In the genomic region with DNA sequence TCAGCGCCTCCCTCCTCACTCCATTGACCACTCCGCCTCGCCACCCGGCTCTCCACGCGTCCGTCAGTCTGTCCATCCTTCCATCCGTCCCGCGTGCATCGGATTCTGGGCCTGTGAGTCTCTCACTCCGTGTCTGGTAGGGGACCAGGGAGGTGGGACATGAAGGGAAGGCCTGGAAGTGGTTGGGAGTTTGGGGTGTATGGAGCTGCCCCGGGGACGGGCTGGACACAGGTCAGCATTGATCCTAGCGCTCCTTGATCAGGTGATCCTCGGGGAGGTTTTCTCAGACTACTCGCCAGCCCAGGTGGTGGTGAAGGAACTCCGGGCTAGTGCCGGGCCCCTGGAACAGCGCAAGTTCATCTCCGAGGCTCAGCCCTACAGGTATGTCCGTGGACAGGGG, we compare ENCODE assay signal across 11 mouse cellular contexts. TPM values are rescaled to one million over a fixed set of nuclear protein-coding genes. Genes with fewer than 3 reads are reported as not detected.
DNase-seq lines count a peak whose midpoint lies in the region; ATAC-seq and TF ChIP-seq lines count a peak whose summit lies in the region.
"Had no signal": no experiment of that assay in that cellular context is flagged by ENCODE, and none has a peak within 500 bp of the region (broad histone marks: within the 10 kb centered on the region; RNA-seq: fewer than 3 reads in every experiment).

No protein-coding gene starts in this region.

- H3K27me3 ChIP-seq in intestine, embryonic 14.5 days (replicated peaks; ENCODE audit: control insufficient read depth, insufficient read depth, low read length): no peaks in the 10 kb centered on the region
- H3K27me3 ChIP-seq in intestine, embryonic 16.5 days (replicated peaks; ENCODE audit: control insufficient read depth, insufficient read depth, low read length): peaks cover 7% of the 10 kb centered on the region; the same call in 1 of the 2 replicates
- H3K27me3 ChIP-seq in embryonic facial prominence, embryonic 12.5 days: no peaks in the 10 kb centered on the region
- H3K27me3 ChIP-seq in hindbrain, postnatal 0 days (ENCODE audit: insufficient read depth, low read length): no peaks in the 10 kb centered on the region
- H3K27me3 ChIP-seq in midbrain, postnatal 0 days (ENCODE audit: insufficient read depth, low read length): no peaks in the 10 kb centered on the region
- H3K27me3 ChIP-seq in liver, postnatal 0 days (ENCODE audit: insufficient read depth, low read length): peaks cover 48% of the 10 kb centered on the region
- H3K27me3 ChIP-seq: intestine, embryonic 15.5 days had no signal

- peaks cover 16% of the 10 kb centered on the region; the same call in 1 of the 2 replicates for H3K4me1 ChIP-seq in intestine, embryonic 14.5 days (replicated peaks; ENCODE audit: control insufficient read depth, insufficient read depth, low read length)
- H3K4me1 ChIP-seq in intestine, embryonic 16.5 days (ENCODE audit: control insufficient read depth, insufficient read depth, low read length): peaks cover 27% of the 10 kb centered on the region
- peaks cover 24% of the 10 kb centered on the region for H3K4me1 ChIP-seq in embryonic facial prominence, embryonic 12.5 days
- peaks cover 6% of the 10 kb centered on the region; the same call in 1 of the 2 replicates for H3K4me1 ChIP-seq in hindbrain, postnatal 0 days (ENCODE audit: insufficient read depth, low read length)
- peaks cover 5% of the 10 kb centered on the region; the same call in 1 of the 2 replicates for H3K4me1 ChIP-seq in midbrain, postnatal 0 days (ENCODE audit: insufficient read depth, low read length)
- H3K4me1 ChIP-seq in liver, postnatal 0 days (ENCODE audit: insufficient read depth): peaks cover 11% of the 10 kb centered on the region; the same call in 1 of the 2 replicates

- no peak for TF ChIP-seq CTCF in hindbrain, postnatal 0 days (IDR thresholded peaks at IDR 0.05; ENCODE audit: low read depth)
- TF ChIP-seq CTCF in midbrain, postnatal 0 days (IDR thresholded peaks at IDR 0.05): no peak
- no peak for TF ChIP-seq CTCF in liver, postnatal 0 days (IDR thresholded peaks at IDR 0.05; ENCODE audit: low read depth)

- no peak for TF ChIP-seq EP300 in liver, postnatal 0 days (IDR thresholded peaks at IDR 0.05; ENCODE audit: low read depth)

- ATAC-seq in intestine, embryonic 14.5 days (replicated peaks; ENCODE audit: low FRiP score, low TSS enrichment, low read depth): no peak
- ATAC-seq in intestine, embryonic 16.5 days: no peak
- no peak for ATAC-seq in embryonic facial prominence, embryonic 12.5 days (ENCODE audit: insufficient number of reproducible peaks, insufficient read depth, low FRiP score, low TSS enrichment)
- no peak for ATAC-seq in hindbrain, postnatal 0 days
- no peak for ATAC-seq in midbrain, postnatal 0 days (ENCODE audit: low FRiP score)
- ATAC-seq in liver, postnatal 0 days: no peak

- no peak overlapping the region for H3K27ac ChIP-seq in intestine, embryonic 14.5 days (ENCODE audit: low read depth)
- no peak overlapping the region for H3K27ac ChIP-seq in intestine, embryonic 16.5 days (ENCODE audit: low read length)
- no peak overlapping the region for H3K27ac ChIP-seq in embryonic facial prominence, embryonic 12.5 days
- 0 out of 2 replicates have a peak overlapping the region, but pooled peaks have one; percentile 98 for H3K27ac ChIP-seq in hindbrain, postnatal 0 days
- H3K27ac ChIP-seq in midbrain, postnatal 0 days (ENCODE audit: low read depth, low read length): no peak overlapping the region
- no peak overlapping the region for H3K27ac ChIP-seq in liver, postnatal 0 days (ENCODE audit: low read depth)
- H3K27ac ChIP-seq: intestine, embryonic 15.5 days; liver, embryonic 15.5 days had no signal

- no peak overlapping the region for H3K9ac ChIP-seq in intestine, embryonic 14.5 days (ENCODE audit: low read length)
- no peak overlapping the region for H3K9ac ChIP-seq in intestine, embryonic 16.5 days (ENCODE audit: low read depth, low read length)
- H3K9ac ChIP-seq in embryonic facial prominence, embryonic 12.5 days: no peak overlapping the region
- no peak overlapping the region for H3K9ac ChIP-seq in hindbrain, postnatal 0 days (replicated peaks; ENCODE audit: low read length)
- 0 out of 2 replicates have a peak overlapping the region, but pooled peaks have one; percentile 2 for H3K9ac ChIP-seq in midbrain, postnatal 0 days (replicated peaks; ENCODE audit: low read length, poor library complexity, severe bottlenecking)
- H3K9ac ChIP-seq in liver, postnatal 0 days (replicated peaks): no peak overlapping the region
- H3K9ac ChIP-seq: intestine, embryonic 15.5 days; liver, embryonic 15.5 days had no signal

- 80% methylated on average over 22 of the region's 22 CpGs for WGBS in intestine, embryonic 14.5 days
- 78% methylated on average over 22 of the region's 22 CpGs for WGBS in intestine, embryonic 16.5 days
- WGBS in embryonic facial prominence, embryonic 12.5 days: 86% methylated on average over 22 of the region's 22 CpGs
- WGBS in hindbrain, postnatal 0 days: 87% methylated on average over 22 of the region's 22 CpGs
- WGBS in midbrain, postnatal 0 days: 88% methylated on average over 22 of the region's 22 CpGs
- WGBS in liver, postnatal 0 days (ENCODE audit: insufficient replicate concordance): 77% methylated on average over 22 of the region's 22 CpGs

- H3K4me3 ChIP-seq in intestine, embryonic 14.5 days (ENCODE audit: low read depth, low read length): no peak overlapping the region
- H3K4me3 ChIP-seq in intestine, embryonic 16.5 days (ENCODE audit: low read length): no peak overlapping the region
- no peak overlapping the region for H3K4me3 ChIP-seq in embryonic facial prominence, embryonic 12.5 days
- no peak overlapping the region for H3K4me3 ChIP-seq in hindbrain, postnatal 0 days (ENCODE audit: low read length)
- no peak overlapping the region for H3K4me3 ChIP-seq in midbrain, postnatal 0 days (ENCODE audit: low read depth, low read length)
- H3K4me3 ChIP-seq in liver, postnatal 0 days (ENCODE audit: low read depth, low read length): no peak overlapping the region
- H3K4me3 ChIP-seq: liver, embryonic 15.5 days had no signal

- no peaks in the 10 kb centered on the region for H3K9me3 ChIP-seq in intestine, embryonic 14.5 days (ENCODE audit: control insufficient read depth, low read length)
- H3K9me3 ChIP-seq in intestine, embryonic 16.5 days (ENCODE audit: control insufficient read depth, low read length): no peaks in the 10 kb centered on the region
- no peaks in the 10 kb centered on the region for H3K9me3 ChIP-seq in embryonic facial prominence, embryonic 12.5 days
- no peaks in the 10 kb centered on the region for H3K9me3 ChIP-seq in hindbrain, postnatal 0 days (ENCODE audit: low read length)
- no peaks in the 10 kb centered on the region for H3K9me3 ChIP-seq in midbrain, postnatal 0 days (ENCODE audit: low read length)
- no peaks in the 10 kb centered on the region for H3K9me3 ChIP-seq in liver, postnatal 0 days (ENCODE audit: low read length)
- H3K9me3 ChIP-seq: intestine, embryonic 15.5 days; liver, embryonic 15.5 days had no signal

- H3K36me3 ChIP-seq in intestine, embryonic 14.5 days (ENCODE audit: control insufficient read depth, insufficient read depth, low read length): peaks cover 33% of the 10 kb centered on the region
- H3K36me3 ChIP-seq in intestine, embryonic 16.5 days (ENCODE audit: control insufficient read depth, insufficient read depth, low read length): 0 out of 2 replicates have a peak, but pooled peaks cover 4% of the 10 kb centered on the region
- peaks cover 55% of the 10 kb centered on the region for H3K36me3 ChIP-seq in embryonic facial prominence, embryonic 12.5 days
- H3K36me3 ChIP-seq in hindbrain, postnatal 0 days (ENCODE audit: insufficient read depth, low read length): peaks cover 36% of the 10 kb centered on the region
- H3K36me3 ChIP-seq in midbrain, postnatal 0 days (ENCODE audit: insufficient read depth, low read length): peaks cover 42% of the 10 kb centered on the region
- no peaks in the 10 kb centered on the region for H3K36me3 ChIP-seq in liver, postnatal 0 days (replicated peaks; ENCODE audit: insufficient read depth, low read length)
- H3K36me3 ChIP-seq: intestine, embryonic 15.5 days; liver, embryonic 15.5 days had no signal

- no peak for DNase-seq in intestine, embryonic 14.5 days (ENCODE audit: low spot score)
- no peak for DNase-seq in hindbrain, postnatal 0 days (ENCODE audit: low spot score)
- no peak for DNase-seq in midbrain, postnatal 0 days (ENCODE audit: low spot score)
- no peak for DNase-seq in testis, postnatal 10 days (ENCODE audit: low spot score)
- DNase-seq in liver, postnatal 0 days: no peak

- H3K4me2 ChIP-seq in intestine, embryonic 14.5 days (ENCODE audit: low read length): peak overlapping the region; percentile 62; the same call in 1 of the 2 replicates
- no peak overlapping the region for H3K4me2 ChIP-seq in intestine, embryonic 16.5 days (ENCODE audit: low read depth, low read length)
- H3K4me2 ChIP-seq in embryonic facial prominence, embryonic 12.5 days (replicated peaks): peak overlapping the region; percentile 95
- H3K4me2 ChIP-seq in hindbrain, postnatal 0 days (ENCODE audit: low read depth, low read length): peak overlapping the region; percentile 86
- peak overlapping the region; percentile 88; the same call in 1 of the 2 replicates for H3K4me2 ChIP-seq in midbrain, postnatal 0 days (ENCODE audit: low read depth, low read length, poor library complexity, severe bottlenecking)
- H3K4me2 ChIP-seq in liver, postnatal 0 days (ENCODE audit: low read depth, low read length): no peak overlapping the region
- H3K4me2 ChIP-seq: liver, embryonic 15.5 days had no signal

RNA-seq across cellular contexts. Expression of gene Sult2b1, which starts 3.2 kb away (rescaled TPM):
- 1.2 and 2.3 TPM in 2 replicates for polyA plus RNA-seq in intestine, embryonic 14.5 days (2014; fragmentation: Nextera tagmentation; extraction: Ambion mirVana)
- 3.9 and 4.8 TPM in 2 replicates for polyA plus RNA-seq in intestine, embryonic 16.5 days (2015; fragmentation: Nextera tagmentation; extraction: Ambion mirVana)
- 1.6 and 2.5 TPM in 2 replicates for polyA plus RNA-seq in embryonic facial prominence, embryonic 12.5 days (2016; fragmentation: Nextera tagmentation; extraction: Ambion mirVana)
- total RNA-seq in hindbrain, postnatal 0 days (2014; rRNA removed): 4.7 and 12.1 TPM in 2 replicates
- 5.7 and 7.4 TPM in 2 replicates for polyA plus RNA-seq in hindbrain, postnatal 0 days (2015; fragmentation: Nextera tagmentation; extraction: Ambion mirVana)
- 5.0 and 5.1 TPM in 2 replicates for total RNA-seq in midbrain, postnatal 0 days (2014; rRNA removed)
- polyA plus RNA-seq in midbrain, postnatal 0 days (2015; fragmentation: Nextera tagmentation; extraction: Ambion mirVana): 5.6 and 6.1 TPM in 2 replicates
- polyA plus RNA-seq in liver, postnatal 0 days (2015; fragmentation: Nextera tagmentation; extraction: Ambion mirVana): 0.26 and 0.38 TPM in 2 replicates
- total RNA-seq: megakaryocyte-erythroid progenitor cell, adult 5-6 weeks had no signal

RNA-seq across cellular contexts. Expression of gene Lmtk3, which starts 4.1 kb away (rescaled TPM):
- polyA plus RNA-seq in intestine, embryonic 14.5 days (2014; fragmentation: Nextera tagmentation; extraction: Ambion mirVana): 1.5 and 1.9 TPM in 2 replicates
- polyA plus RNA-seq in intestine, embryonic 16.5 days (2015; fragmentation: Nextera tagmentation; extraction: Ambion mirVana): 0.47 and 0.51 TPM in 2 replicates
- polyA plus RNA-seq in embryonic facial prominence, embryonic 12.5 days (2016; fragmentation: Nextera tagmentation; extraction: Ambion mirVana): 3.3 and 5.2 TPM in 2 replicates
- 125 and 133 TPM in 2 replicates for total RNA-seq in hindbrain, postnatal 0 days (2014; rRNA removed)
- 13.6 and 13.9 TPM in 2 replicates for polyA plus RNA-seq in hindbrain, postnatal 0 days (2015; fragmentation: Nextera tagmentation; extraction: Ambion mirVana)
- total RNA-seq in midbrain, postnatal 0 days (2014; rRNA removed): 170 and 172 TPM in 2 replicates
- polyA plus RNA-seq in midbrain, postnatal 0 days (2015; fragmentation: Nextera tagmentation; extraction: Ambion mirVana): 13.7 and 19.1 TPM in 2 replicates
- not detected in 2 replicates for polyA plus RNA-seq in liver, postnatal 0 days (2015; fragmentation: Nextera tagmentation; extraction: Ambion mirVana)
- total RNA-seq: common myeloid progenitor, adult 5-6 weeks; megakaryocyte-erythroid progenitor cell, adult 5-6 weeks had no signal
- polyA plus RNA-seq: liver, embryonic 15.5 days had no signal

RNA-seq across cellular contexts. Expression of gene Cyth2, which starts 26.7 kb away (rescaled TPM):
- polyA plus RNA-seq in intestine, embryonic 14.5 days (2014; fragmentation: Nextera tagmentation; extraction: Ambion mirVana): 91.9 and 95.5 TPM in 2 replicates
- 77.1 and 78.2 TPM in 2 replicates for polyA plus RNA-seq in intestine, embryonic 16.5 days (2015; fragmentation: Nextera tagmentation; extraction: Ambion mirVana)
- 173 and 176 TPM in 2 replicates for polyA plus RNA-seq in embryonic facial prominence, embryonic 12.5 days (2016; fragmentation: Nextera tagmentation; extraction: Ambion mirVana)
- total RNA-seq in hindbrain, postnatal 0 days (2014; rRNA removed): 176 and 221 TPM in 2 replicates
- 209 and 216 TPM in 2 replicates for polyA plus RNA-seq in hindbrain, postnatal 0 days (2015; fragmentation: Nextera tagmentation; extraction: Ambion mirVana)
- total RNA-seq in midbrain, postnatal 0 days (2014; rRNA removed): 210 and 223 TPM in 2 replicates
- 219 and 236 TPM in 2 replicates for polyA plus RNA-seq in midbrain, postnatal 0 days (2015; fragmentation: Nextera tagmentation; extraction: Ambion mirVana)
- polyA plus RNA-seq in liver, postnatal 0 days (2015; fragmentation: Nextera tagmentation; extraction: Ambion mirVana): 21.4 and 24.2 TPM in 2 replicates

RNA-seq across cellular contexts. Expression of gene Kcnj14, which starts 36.9 kb away (rescaled TPM):
- 1.2 and 1.5 TPM in 2 replicates for polyA plus RNA-seq in intestine, embryonic 14.5 days (2014; fragmentation: Nextera tagmentation; extraction: Ambion mirVana)
- 0.65 and 0.78 TPM in 2 replicates for polyA plus RNA-seq in intestine, embryonic 16.5 days (2015; fragmentation: Nextera tagmentation; extraction: Ambion mirVana)
- polyA plus RNA-seq in embryonic facial prominence, embryonic 12.5 days (2016; fragmentation: Nextera tagmentation; extraction: Ambion mirVana): 2.4 and 2.5 TPM in 2 replicates
- 0.97 and 1.4 TPM in 2 replicates for total RNA-seq in hindbrain, postnatal 0 days (2014; rRNA removed)
- polyA plus RNA-seq in hindbrain, postnatal 0 days (2015; fragmentation: Nextera tagmentation; extraction: Ambion mirVana): 0.89 and 1.2 TPM in 2 replicates
- 0.71 and 2.1 TPM in 2 replicates for total RNA-seq in midbrain, postnatal 0 days (2014; rRNA removed)
- 1.5 TPM in 2 replicates for polyA plus RNA-seq in midbrain, postnatal 0 days (2015; fragmentation: Nextera tagmentation; extraction: Ambion mirVana)
- polyA plus RNA-seq in liver, postnatal 0 days (2015; fragmentation: Nextera tagmentation; extraction: Ambion mirVana): 0.11 and 0.32 TPM in 2 replicates
- total RNA-seq: common myeloid progenitor, adult 5-6 weeks; megakaryocyte-erythroid progenitor cell, adult 5-6 weeks had no signal

RNA-seq across cellular contexts. Expression of gene Grwd1, which starts 43.1 kb away (rescaled TPM):
- polyA plus RNA-seq in intestine, embryonic 14.5 days (2014; fragmentation: Nextera tagmentation; extraction: Ambion mirVana): 86.9 and 95.1 TPM in 2 replicates
- polyA plus RNA-seq in intestine, embryonic 16.5 days (2015; fragmentation: Nextera tagmentation; extraction: Ambion mirVana): 57.0 and 63.0 TPM in 2 replicates
- polyA plus RNA-seq in embryonic facial prominence, embryonic 12.5 days (2016; fragmentation: Nextera tagmentation; extraction: Ambion mirVana): 75.6 and 76.3 TPM in 2 replicates
- total RNA-seq in hindbrain, postnatal 0 days (2014; rRNA removed): 29.1 and 34.6 TPM in 2 replicates
- polyA plus RNA-seq in hindbrain, postnatal 0 days (2015; fragmentation: Nextera tagmentation; extraction: Ambion mirVana): 44.6 and 48.6 TPM in 2 replicates
- total RNA-seq in midbrain, postnatal 0 days (2014; rRNA removed): 31.3 and 34.2 TPM in 2 replicates
- polyA plus RNA-seq in midbrain, postnatal 0 days (2015; fragmentation: Nextera tagmentation; extraction: Ambion mirVana): 48.7 and 52.9 TPM in 2 replicates
- 18.3 and 19.3 TPM in 2 replicates for polyA plus RNA-seq in liver, postnatal 0 days (2015; fragmentation: Nextera tagmentation; extraction: Ambion mirVana)

Comparison
In these comparisons a context has a peak if more than half of its experiments do, and no peak if none do; other contexts are left out.
1. H3K4me2 ChIP-seq: peak in intestine, embryonic 14.5 days (single experiment), embryonic facial prominence, embryonic 12.5 days (single experiment), hindbrain, postnatal 0 days (single experiment) and midbrain, postnatal 0 days (single experiment); none in intestine, embryonic 16.5 days (single experiment) and liver, postnatal 0 days (single experiment).